Mouse (Mus musculus) T-helper 17 cell (primary cell): ENCODE measurements around the gene Slc32a1.

Source experiments
- in situ Hi-C, 2 experiments: fragments of 300-600 bp; cut with MboI, MseI; formaldehyde crosslinking; loops; 1 replicate in 1 of 2; 2 replicates in 1 of 2; pipeline ENCODE4 v1.15.1; 2025; ENCODE audit warnings: high pct_unique_total_duplicates in 2 of 2

The Slc32a1 gene

GRCm38 (mm10) chr2:158610488-158611325 lies at the start of gene Slc32a1:
Gene Slc32a1, plus strand, starts transcription at chr2:158610767.
- in situ Hi-C loops: no loop called here

DNA sequence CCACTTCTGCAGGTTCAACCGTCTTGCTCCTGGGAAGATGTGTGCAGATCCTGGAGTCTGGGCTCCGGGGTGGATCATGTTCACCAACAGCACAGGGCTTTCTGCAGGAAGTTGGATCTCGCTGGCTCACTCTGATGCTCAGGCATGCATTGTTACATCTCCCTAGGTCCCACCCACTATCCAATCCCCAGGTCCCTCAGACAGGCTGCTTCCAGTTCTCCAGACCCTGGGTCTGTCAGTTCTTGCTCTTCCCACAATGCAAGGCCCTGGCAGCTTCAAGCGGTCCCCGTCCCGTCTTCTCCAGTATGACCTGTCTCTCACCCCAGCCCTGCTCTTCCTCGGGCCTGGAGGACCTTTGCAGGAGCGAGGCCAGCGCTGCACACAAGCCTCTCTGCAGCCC lies 49.8 kb upstream of the Slc32a1 start:
- in situ Hi-C loops: loop anchor here in 1 of 2 experiments (5.0 kb wide), 1 partner anchor 46 kb away; no protein-coding TSS in a partner anchor

DNA sequence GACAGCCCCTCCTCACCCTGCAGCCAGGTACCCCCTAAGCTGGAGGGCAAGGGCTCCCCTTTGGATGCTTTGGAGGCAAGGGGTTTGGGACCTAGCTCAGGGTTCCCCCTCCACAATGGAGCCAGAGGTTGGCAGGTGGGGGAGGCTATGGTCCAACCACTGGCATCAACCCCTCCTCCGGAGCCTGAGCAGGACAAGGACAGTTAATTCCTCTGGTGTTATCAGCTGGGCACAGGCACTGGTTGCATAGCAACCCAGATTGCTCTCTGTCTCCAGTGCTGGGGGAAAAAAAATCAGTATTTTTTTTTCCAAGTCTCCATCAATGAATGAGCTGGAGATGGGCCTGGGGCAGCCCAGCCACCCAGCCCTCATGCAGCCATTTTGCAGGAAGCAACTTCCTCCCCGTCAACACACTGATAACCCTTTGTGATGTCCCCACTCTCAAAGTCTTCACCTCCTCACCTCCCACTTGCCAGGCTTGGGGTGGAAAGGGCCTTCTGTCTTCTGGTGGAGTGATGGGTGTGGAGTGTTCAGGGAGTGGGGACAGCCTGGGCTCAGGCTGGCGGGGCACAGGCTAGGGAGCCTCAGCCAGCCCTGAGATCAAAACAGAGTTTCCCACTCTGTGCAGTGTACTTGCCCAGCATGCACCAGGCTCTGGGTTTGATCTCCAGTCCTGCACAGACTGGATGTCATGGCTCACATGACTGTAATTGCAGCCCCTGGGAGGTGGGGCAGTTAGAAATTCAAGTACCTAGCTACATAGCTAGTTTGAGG lies 49.0 kb upstream of the Slc32a1 start:
- in situ Hi-C loops: loop anchor here in 1 of 2 experiments (5.0 kb wide), 1 partner anchor 46 kb away; no protein-coding TSS in a partner anchor

GRCm38 (mm10) chr2:158570421-158571081 lies 40.0 kb upstream of the Slc32a1 start:
- in situ Hi-C loops: no loop called here

GRCm38 (mm10) chr2:158579979-158580378 lies 30.6 kb upstream of the Slc32a1 start:
- in situ Hi-C loops: loop anchor here in 1 of 2 experiments (10.0 kb wide), 2 partner anchors 445 to 1185 kb away; no protein-coding TSS in a partner anchor

DNA sequence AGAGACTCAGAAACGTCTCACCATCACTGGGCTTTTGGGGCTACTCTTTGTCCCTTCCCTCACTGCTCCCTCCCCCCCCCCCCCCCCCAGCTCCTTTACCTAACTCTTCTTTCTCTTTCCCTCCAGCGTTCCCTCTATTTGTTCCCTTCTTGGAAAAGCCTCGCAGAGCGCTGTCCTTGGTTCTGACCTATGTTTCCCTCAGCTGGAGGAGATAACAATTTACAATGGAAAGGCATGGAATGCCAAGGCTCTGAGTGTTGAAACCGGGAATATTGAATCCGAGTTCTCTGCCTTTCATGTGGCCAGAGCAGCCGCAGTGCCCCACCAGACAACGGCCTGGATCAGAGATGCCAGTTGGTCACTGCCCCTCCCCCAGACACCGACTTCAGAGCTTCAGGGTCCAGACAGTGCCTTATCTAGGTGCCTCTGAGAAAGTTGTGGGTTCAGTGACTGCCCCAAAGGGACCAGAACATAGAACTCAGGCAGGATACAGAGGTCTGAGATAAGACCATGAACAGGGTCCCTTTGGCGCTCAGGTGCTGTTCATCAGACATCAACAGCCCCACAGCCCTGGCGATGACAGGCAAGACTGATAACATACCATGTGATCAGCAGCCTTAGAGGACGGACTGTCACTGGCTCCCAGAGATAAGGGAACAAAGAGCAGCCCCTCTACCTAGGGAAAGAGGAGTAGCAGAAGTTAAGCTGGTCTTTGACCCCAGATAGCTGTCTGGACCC lies 25.8 kb upstream of the Slc32a1 start:
- in situ Hi-C loops: loop anchor here in 1 of 2 experiments (10.0 kb wide), 2 partner anchors 440 to 1180 kb away; no protein-coding TSS in a partner anchor

- in situ Hi-C loops: loop anchor here in 1 of 2 experiments (10.0 kb wide), 2 partner anchors 436 to 1176 kb away; no protein-coding TSS in a partner anchor
These were observed 21.9 kb upstream of the Slc32a1 start for GRCm38 (mm10) chr2:158588524-158589271.

GRCm38 (mm10) chr2:158590495-158590894 lies 20.1 kb upstream of the Slc32a1 start:
- in situ Hi-C loops: no loop called here

GRCm38 (mm10) chr2:158591286-158591685 lies 19.3 kb upstream of the Slc32a1 start:
- in situ Hi-C loops: no loop called here

DNA sequence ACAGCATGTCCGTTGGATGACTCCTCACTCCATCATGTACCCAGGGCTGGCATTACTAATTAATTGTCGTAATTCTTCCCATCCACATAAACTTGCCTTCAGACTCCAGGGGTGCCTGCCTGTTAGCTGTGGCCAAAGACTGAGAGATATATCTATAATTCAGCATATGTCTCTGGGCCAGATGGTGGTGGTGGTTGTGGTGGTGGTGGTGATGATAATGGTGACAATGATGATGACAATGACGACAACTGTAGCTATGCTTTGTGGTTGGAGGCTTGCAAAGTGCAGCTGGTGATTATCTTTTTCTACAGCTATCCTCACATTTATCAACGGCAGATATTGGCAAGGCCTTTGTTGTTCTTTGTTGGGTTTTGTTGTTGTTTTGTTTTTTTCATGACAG lies 17.2 kb upstream of the Slc32a1 start:
- in situ Hi-C loops: no loop called here

GRCm38 (mm10) chr2:158595103-158595502 lies 15.5 kb upstream of the Slc32a1 start:
- in situ Hi-C loops: no loop called here

- in situ Hi-C loops: no loop called here
These were observed 15.0 kb upstream of the Slc32a1 start for GRCm38 (mm10) chr2:158595577-158595976.

- in situ Hi-C loops: no loop called here
These were observed 13.8 kb upstream of the Slc32a1 start for GRCm38 (mm10) chr2:158596803-158597202.

DNA sequence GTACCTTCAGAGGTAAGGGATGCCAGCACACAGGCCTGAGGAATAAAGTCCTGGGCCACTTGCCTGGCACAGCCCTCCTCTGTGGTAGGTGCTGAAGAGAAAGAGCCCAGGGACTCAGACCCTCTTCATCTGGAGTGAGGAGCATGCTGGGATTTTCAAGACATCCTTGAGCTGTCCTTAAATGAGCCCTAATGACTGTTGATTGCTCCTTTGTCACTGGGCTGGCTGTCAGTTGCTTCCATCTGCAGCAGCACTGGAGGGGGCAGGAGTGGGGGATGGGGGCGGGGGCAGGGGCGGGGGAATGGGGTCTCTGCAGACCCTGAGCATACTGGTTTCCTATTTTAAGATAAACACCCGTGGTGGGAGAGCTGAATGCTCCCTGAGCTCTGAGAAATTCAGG lies 10.1 kb upstream of the Slc32a1 start:
- in situ Hi-C loops: no loop called here

DNA sequence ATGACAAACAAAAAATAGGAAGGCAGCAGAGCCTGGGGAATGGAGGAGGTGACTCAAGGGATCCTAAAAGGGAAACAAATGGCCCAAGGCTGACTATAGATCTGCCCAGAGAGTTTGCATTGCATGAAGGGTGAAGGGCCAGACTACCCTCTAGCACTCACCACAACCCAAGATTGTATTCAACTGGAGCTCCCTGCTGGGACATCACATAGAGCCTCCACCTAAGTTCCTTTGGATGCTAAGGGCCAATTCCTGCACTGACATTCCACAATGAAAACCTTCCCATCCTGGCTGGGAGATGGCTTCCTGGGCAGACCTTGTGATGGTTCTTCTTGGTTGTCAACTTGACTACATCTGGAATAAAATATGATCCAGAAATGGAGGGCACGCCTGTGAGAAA lies 9.2 kb upstream of the Slc32a1 start:
- in situ Hi-C loops: no loop called here

- in situ Hi-C loops: no loop called here
These were observed 7.9 kb upstream of the Slc32a1 start for GRCm38 (mm10) chr2:158602663-158603062.

- in situ Hi-C loops: loop anchor here in 1 of 2 experiments (5.0 kb wide), 1 partner anchor 44 kb away; no protein-coding TSS in a partner anchor
These were observed 4.0 kb upstream of the Slc32a1 start for GRCm38 (mm10) chr2:158606511-158606964.

DNA sequence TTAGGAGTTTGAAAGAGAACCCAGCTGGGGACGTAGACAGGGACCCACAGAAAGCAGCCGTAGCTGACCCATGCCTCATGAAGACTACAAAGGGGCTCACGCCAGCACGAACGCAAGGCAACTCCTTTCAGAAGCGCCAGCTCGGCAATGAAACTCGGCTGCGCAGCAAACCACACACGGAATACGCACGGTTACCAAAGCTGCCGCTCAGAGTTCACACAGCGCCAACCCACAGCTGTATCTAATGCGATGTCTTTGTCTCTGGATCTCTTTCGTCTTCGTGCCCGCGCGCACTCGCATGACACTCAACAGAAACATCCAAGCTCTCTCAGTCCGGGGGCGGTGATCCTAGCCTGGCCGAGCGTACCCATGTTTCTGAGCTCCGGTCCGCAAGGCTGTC lies 886 bp upstream of the Slc32a1 start:
- in situ Hi-C loops: loop anchor here in 1 of 2 experiments (5.0 kb wide), 1 partner anchor 47 kb away; no protein-coding TSS in a partner anchor

DNA sequence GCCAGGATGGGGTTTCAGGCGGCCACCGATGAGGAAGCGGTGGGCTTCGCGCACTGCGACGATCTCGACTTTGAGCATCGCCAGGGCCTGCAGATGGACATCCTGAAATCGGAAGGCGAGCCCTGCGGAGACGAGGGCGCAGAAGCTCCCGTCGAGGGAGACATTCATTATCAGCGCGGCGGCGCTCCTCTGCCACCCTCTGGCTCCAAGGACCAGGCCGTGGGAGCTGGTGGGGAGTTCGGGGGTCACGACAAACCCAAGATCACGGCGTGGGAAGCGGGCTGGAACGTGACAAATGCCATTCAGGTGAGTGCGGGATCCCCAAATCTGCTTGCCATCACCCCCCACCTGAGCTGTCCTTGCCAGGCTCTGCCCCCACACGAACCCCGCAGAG lies 756 bp downstream of the Slc32a1 start:
- in situ Hi-C loops: no loop called here
